Mouse (Mus musculus): ENCODE results near the gene Olfr1222. TPM values are rescaled to one million over a fixed set of nuclear protein-coding genes. Genes with fewer than 3 reads are reported as not detected.
"Not testable (repeated sequence)": the region's sequence is repeated elsewhere in the genome, so short reads cannot be mapped to it uniquely, and the experiment has no call there.

Gene Olfr1222
- total RNA-seq (2022): not detected

DNA sequence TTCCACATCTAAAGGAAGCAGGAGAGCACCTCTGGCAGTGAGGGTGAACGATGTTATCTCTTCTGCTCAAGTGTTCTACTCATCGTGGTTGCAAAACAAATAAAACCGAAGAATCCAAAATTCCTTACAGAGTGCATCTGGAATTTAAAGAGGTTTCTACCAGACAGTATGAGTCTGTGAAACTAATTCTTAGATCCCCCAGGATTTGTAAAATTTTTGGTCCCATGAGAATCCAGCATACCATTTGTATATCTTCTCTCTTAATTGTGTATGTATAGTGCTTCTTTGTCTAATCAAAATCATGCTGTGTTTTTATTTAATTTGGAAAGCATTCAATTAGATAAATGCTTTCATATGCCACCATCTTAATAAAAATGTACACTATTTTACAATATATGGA lies at the start of gene Olfr1222:
Gene Olfr1222 (minus strand): TSS at position 101 of the 400 bp plus-strand sequence.
- DNase-seq (ENCODE audit: low spot score in 2 of 2): no peak

- DNase-seq (ENCODE audit: low spot score in 2 of 2): no peak
Measured at GRCm38 (mm10) chr2:89174569-89174968, 41.7 kb upstream of the Olfr1222 start, which contains the start of gene Olfr1225. TSS of gene Olfr1225 (minus strand) at chr2:89174669.

DNA sequence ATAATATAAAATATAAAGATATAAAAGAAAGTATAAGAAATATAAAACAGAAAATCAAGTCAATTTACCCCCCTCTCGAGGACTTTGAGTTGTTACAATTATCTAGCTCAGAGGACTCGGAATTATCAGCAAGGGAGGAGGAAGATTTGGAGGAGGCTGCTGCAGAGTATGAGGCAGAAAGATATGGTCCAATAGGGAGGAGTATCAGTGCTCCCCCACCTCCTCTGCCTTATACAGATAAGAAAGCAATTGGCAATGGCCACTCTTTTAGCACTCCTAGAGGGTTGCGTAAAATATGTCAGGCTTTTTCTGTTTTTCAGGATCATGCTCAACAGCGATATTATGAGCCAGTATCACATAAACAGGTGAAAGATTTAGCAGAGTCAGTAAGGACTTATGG lies 31.9 kb upstream of the Olfr1222 start:
- not testable (repeated sequence) for DNase-seq (ENCODE audit: low spot score in 2 of 2)

DNA sequence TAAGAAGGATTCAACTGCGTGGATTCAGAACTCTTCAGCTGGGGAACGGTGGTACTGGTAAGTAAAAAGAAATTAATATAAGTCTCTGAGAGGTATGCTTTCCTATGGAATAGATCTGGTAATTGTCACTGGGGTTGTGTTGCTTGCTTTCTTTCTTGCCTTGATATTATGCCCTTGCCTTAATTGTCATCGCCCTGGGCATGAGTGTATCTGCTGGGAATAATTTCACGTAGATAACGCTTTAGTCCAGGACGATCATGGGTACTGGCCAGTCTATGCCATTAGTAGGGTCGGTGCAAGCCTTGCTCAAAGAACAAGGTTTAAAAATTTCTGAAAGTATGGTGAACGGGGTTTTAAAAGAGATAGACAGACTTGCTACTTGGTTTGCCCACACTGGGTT lies 31.1 kb upstream of the Olfr1222 start, which contains the start of gene Olfr1224-ps1:
Gene Olfr1224-ps1 (minus strand): TSS at position 101 of the 400 bp plus-strand sequence.
- DNase-seq (ENCODE audit: low spot score in 2 of 2): not testable (repeated sequence)

GRCm38 (mm10) chr2:89151460-89151859 lies 18.6 kb upstream of the Olfr1222 start, which contains the start of gene Olfr1223:
TSS of gene Olfr1223 (minus strand) at chr2:89151560.
- DNase-seq (ENCODE audit: low spot score in 2 of 2): no peak

- DNase-seq (ENCODE audit: low spot score in 2 of 2): no peak
Measured at GRCm38 (mm10) chr2:89117183-89117582, 15.7 kb downstream of the Olfr1222 start, which contains the start of gene Olfr1221. TSS of gene Olfr1221 (minus strand) at chr2:89117283.

DNA sequence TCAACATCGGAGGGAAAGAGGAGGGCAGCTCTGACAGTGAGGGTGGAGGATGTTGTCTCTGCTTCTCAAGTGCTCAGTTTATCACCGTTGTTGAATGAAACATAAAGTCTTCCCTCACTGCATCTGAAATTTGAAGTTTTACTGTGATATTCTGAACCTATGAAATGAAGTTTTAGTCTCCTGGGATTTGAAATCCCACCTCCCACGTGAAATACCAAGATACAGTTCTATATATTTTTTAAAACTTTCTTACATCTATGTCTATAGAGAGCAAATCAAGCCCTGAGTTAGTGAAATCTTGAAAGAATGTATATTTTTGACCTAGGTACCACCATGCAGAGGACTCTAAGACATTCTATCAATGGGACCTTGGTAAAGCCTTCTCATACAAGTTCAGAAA lies 26.1 kb downstream of the Olfr1222 start, which contains the start of gene Olfr1220:
Gene Olfr1220 (minus strand): TSS at position 101 of the 400 bp plus-strand sequence.
- DNase-seq (ENCODE audit: low spot score in 2 of 2): no peak

- DNase-seq (ENCODE audit: low spot score in 2 of 2): no peak
Measured at GRCm38 (mm10) chr2:89105651-89106050, 27.2 kb downstream of the Olfr1222 start.

DNA sequence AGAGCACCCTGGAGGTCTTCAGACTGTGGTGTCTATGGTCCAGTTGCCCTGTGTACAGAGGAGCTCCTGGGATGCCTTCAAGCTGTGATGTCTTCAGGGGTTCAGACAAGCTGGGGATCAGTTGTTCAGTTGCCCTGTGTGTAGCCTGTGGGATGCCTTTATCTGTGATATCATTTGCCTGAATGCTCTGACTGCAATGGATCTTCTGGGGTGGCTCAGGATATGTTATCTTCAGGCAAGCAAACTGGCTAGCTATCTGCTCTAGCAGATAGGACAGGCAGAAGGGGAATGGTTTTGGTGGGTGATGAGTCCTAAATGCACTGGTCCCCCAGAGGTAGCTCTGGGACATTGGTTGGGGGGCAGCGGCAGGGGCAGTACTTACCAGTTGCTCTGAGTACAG lies 39.0 kb downstream of the Olfr1222 start:
- no peak for DNase-seq (ENCODE audit: low spot score in 2 of 2)

DNA sequence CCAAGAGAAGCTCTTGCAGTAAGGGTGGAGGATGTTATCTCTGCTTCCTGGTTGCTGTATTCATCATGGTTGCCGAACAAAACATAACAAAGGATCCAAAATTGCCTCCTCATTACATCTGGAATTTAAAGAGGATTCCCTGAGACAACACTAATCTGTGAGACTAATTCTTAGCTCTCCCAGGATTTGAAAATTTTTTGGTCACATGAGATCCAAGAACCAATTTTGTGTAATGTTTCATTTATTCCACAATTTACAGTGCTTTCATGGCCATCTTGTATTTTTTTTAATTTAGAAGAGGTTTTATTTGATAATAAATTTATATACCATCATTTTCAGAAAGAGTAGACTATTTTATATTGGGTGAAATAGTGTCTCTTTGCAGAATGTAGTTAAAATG lies 49.4 kb downstream of the Olfr1222 start, which contains the start of gene Olfr1219:
Gene Olfr1219 (minus strand): TSS at position 101 of the 400 bp plus-strand sequence.
- no peak for DNase-seq (ENCODE audit: low spot score in 2 of 2)

GRCm38 (mm10) chr2:89081487-89081886 lies 51.4 kb downstream of the Olfr1222 start:
- DNase-seq (ENCODE audit: low spot score in 2 of 2): no peak

Other genes with a start within 250 kb of the Olfr1222 start
- gene Olfr1208, start 230.7 kb downstream of the Olfr1222 start, total RNA-seq (2022): not detected
- not detected for gene Olfr1209, start 217.9 kb downstream of the Olfr1222 start, total RNA-seq (2022)
- gene Olfr1211, start 194.9 kb downstream of the Olfr1222 start, total RNA-seq (2022): not detected
- not detected for gene Olfr1212, start 179.1 kb downstream of the Olfr1222 start, total RNA-seq (2022)
- gene Gm13762, start 152.8 kb downstream of the Olfr1222 start, total RNA-seq (2022): not detected
- gene Olfr1214, start 140.4 kb downstream of the Olfr1222 start, total RNA-seq (2022): not detected
- not detected for gene Olfr1215, start 126.1 kb downstream of the Olfr1222 start, total RNA-seq (2022)
- gene Olfr1216, start 114.7 kb downstream of the Olfr1222 start, total RNA-seq (2022): not detected
- gene Olfr1217, start 101.0 kb downstream of the Olfr1222 start, total RNA-seq (2022): not detected
- gene Olfr1218, start 71.9 kb downstream of the Olfr1222 start, total RNA-seq (2022): not detected
- not detected for gene Olfr1219, start 49.5 kb downstream of the Olfr1222 start, total RNA-seq (2022)
- not detected for gene Olfr1220, start 26.2 kb downstream of the Olfr1222 start, total RNA-seq (2022)
- not detected for gene Olfr1221, start 15.8 kb downstream of the Olfr1222 start, total RNA-seq (2022)
- gene Olfr1223, start 18.5 kb upstream of the Olfr1222 start, total RNA-seq (2022): not detected
- not detected for gene Olfr1224-ps1, start 31.0 kb upstream of the Olfr1222 start, total RNA-seq (2022)
- not detected for gene Olfr1225, start 41.6 kb upstream of the Olfr1222 start, total RNA-seq (2022)
- not detected for gene Olfr1226, start 67.0 kb upstream of the Olfr1222 start, total RNA-seq (2022)
- gene Olfr1228, start 121.0 kb upstream of the Olfr1222 start, total RNA-seq (2022): not detected
- gene Olfr1229, start 155.0 kb upstream of the Olfr1222 start, total RNA-seq (2022): not detected
- not detected for gene Olfr1230, start 164.2 kb upstream of the Olfr1222 start, total RNA-seq (2022)
- gene Olfr1231, start 174.0 kb upstream of the Olfr1222 start, total RNA-seq (2022): not detected
- not detected for gene Olfr1232, start 196.6 kb upstream of the Olfr1222 start, total RNA-seq (2022)
- gene Olfr1233, start 209.3 kb upstream of the Olfr1222 start, total RNA-seq (2022): not detected
- gene Olfr1234, start 231.8 kb upstream of the Olfr1222 start, total RNA-seq (2022): not detected

Data from layer of hippocampus, adult 8-10 months (tissue).